Mouse (Mus musculus) cerebellum, adult 2 months (tissue): ENCODE measurements around the gene Lrrc52.

Source experiments
- CTCF ChIP-seq: fragments of 200-500 bp; IDR thresholded peaks from 2 replicates; pipeline ENCODE4 v1.5.1; 2011; ENCODE audit warnings: low read depth, mild to moderate bottlenecking, control low read depth, low read length, moderate library complexity, borderline replicate concordance; ENCODE audit not compliant: insufficient read depth
- POLR2A ChIP-seq: fragments of 200-500 bp; IDR thresholded peaks from 2 replicates; pipeline ENCODE4 v1.6.1; 2011; ENCODE audit warnings: low read length, control low read depth, borderline replicate concordance; ENCODE audit not compliant: insufficient read depth

- TF ChIP-seq CTCF, result no peak
- TF ChIP-seq POLR2A, result no peak
These were observed 45.0 kb upstream of the Lrrc52 start for GRCm38 (mm10) chr1:167511621-167512020.
